Mouse (Mus musculus) kidney, adult 9 months (tissue): ENCODE measurements around the gene Ces2e.
"Not testable (repeated sequence)": the region's sequence is repeated elsewhere in the genome, so short reads cannot be mapped to it uniquely, and the experiment has no call there.

Experiments
- DNase-seq: peaks from one replicate; pipeline ENCODE4 v3.0.0; 2022

Ces2e gene

GRCm38 (mm10) chr8:104925972-104926596 is at the start of gene Ces2e:
TSS of gene Ces2e (plus strand) at chr8:104926260.
- peak; percentile 72 for DNase-seq

GRCm38 (mm10) chr8:104886223-104886926 is 39.7 kb upstream of the Ces2e start:
- DNase-seq, result not testable (repeated sequence)

- peak; percentile 47 for DNase-seq
Observed at GRCm38 (mm10) chr8:104901746-104902145, 24.3 kb upstream of the Ces2e start.

GRCm38 (mm10) chr8:104907111-104907510 is 18.9 kb upstream of the Ces2e start:
- peak; percentile 64 for DNase-seq

- DNase-seq, result peak; percentile 81
Observed at GRCm38 (mm10) chr8:104909021-104909420, 17.0 kb upstream of the Ces2e start.

GRCm38 (mm10) chr8:104909651-104910050 is 16.4 kb upstream of the Ces2e start:
- DNase-seq, result not testable (repeated sequence)

GRCm38 (mm10) chr8:104927301-104927700 is 1.2 kb downstream of the Ces2e start:
- DNase-seq, result no peak

GRCm38 (mm10) chr8:104944665-104945064 is 18.6 kb downstream of the Ces2e start:
- DNase-seq, result peak; percentile 46

GRCm38 (mm10) chr8:104947056-104947455 is 21.0 kb downstream of the Ces2e start, which contains the start of gene Ces2f:
TSS of gene Ces2f (plus strand) at chr8:104947356.
- no peak for DNase-seq

GRCm38 (mm10) chr8:104949031-104949430 is 23.0 kb downstream of the Ces2e start:
- peak; percentile 85 for DNase-seq

- DNase-seq, result peak; percentile 39
Observed at GRCm38 (mm10) chr8:104961537-104961961, 35.5 kb downstream of the Ces2e start, which contains the start of gene Ces2g. TSS of gene Ces2g (plus strand) at chr8:104961718.

GRCm38 (mm10) chr8:104962229-104962901 is 36.3 kb downstream of the Ces2e start:
- DNase-seq, result no peak

- no peak for DNase-seq
Observed at GRCm38 (mm10) chr8:104963375-104963894, 37.4 kb downstream of the Ces2e start.

- DNase-seq, result peak; percentile 54
Observed at GRCm38 (mm10) chr8:104984126-104984525, 58.1 kb downstream of the Ces2e start.
